Mouse (Mus musculus) liver, embryonic 11.5 days (tissue): ENCODE results near the gene Slc29a1. TPM values are rescaled to one million over a fixed set of nuclear protein-coding genes. Genes with fewer than 3 reads are reported as not detected.

Experiments used
- ATAC-seq: fragments of 200-750 bp; cut with Nextera tagmentation; replicated peaks from 2 replicates; pipeline ENCODE4 v1.8.0; 2017; ENCODE audit warnings: moderate number of reproducible peaks, mild to moderate bottlenecking, moderate TSS enrichment, moderate library complexity; ENCODE audit not compliant: low FRiP score
- DNase-seq: peaks from one replicate; pipeline ENCODE4 v3.0.0-alpha.2; 2017; ENCODE audit warnings: low spot score
- H3K27ac ChIP-seq: fragments of 300-500 bp; sonication (generic); 2 replicates; pipeline ENCODE4 v1.5.1; 2014; ENCODE audit warnings: mild to moderate bottlenecking, low read depth, low read length, control low read depth
- H3K27me3 ChIP-seq: fragments of 300-500 bp; sonication (generic); replicated peaks from 2 replicates; pipeline ENCODE4 v1.6.1; 2014; ENCODE audit warnings: low read length, mixed read lengths; ENCODE audit not compliant: control insufficient read depth, insufficient read depth
- H3K36me3 ChIP-seq: fragments of 300-500 bp; sonication (generic); 2 replicates; pipeline ENCODE4 v1.6.1; 2014; ENCODE audit warnings: mild to moderate bottlenecking, low read length, moderate library complexity, mixed read lengths; ENCODE audit not compliant: control insufficient read depth, insufficient read depth
- H3K4me1 ChIP-seq: fragments of 300-500 bp; sonication (generic); replicated peaks from 2 replicates; pipeline ENCODE4 v1.6.1; 2014; ENCODE audit warnings: low read length, mixed read lengths; ENCODE audit not compliant: control insufficient read depth, insufficient read depth
- H3K4me2 ChIP-seq: fragments of 300-500 bp; sonication (generic); 2 replicates; pipeline ENCODE4 v1.6.1; 2014; ENCODE audit warnings: mild to moderate bottlenecking, control low read depth, moderate library complexity
- H3K4me3 ChIP-seq: fragments of 300-500 bp; sonication (generic); 2 replicates; pipeline ENCODE4 v1.5.1; 2014; ENCODE audit warnings: low read depth, low read length, control low read depth
- H3K9ac ChIP-seq: fragments of 300-500 bp; sonication (generic); 2 replicates; pipeline ENCODE4 v1.6.1; 2014; ENCODE audit warnings: low read depth, low read length, control low read depth
- H3K9me3 ChIP-seq: fragments of 300-500 bp; sonication (generic); 2 replicates; pipeline ENCODE4 v1.6.1; 2016; ENCODE audit warnings: low read length, inconsistent platforms, mixed read lengths; ENCODE audit not compliant: control insufficient read depth
- WGBS: fragments of 180-500 bp; shearing (Covaris S2); extraction: QIAGEN DNeasy Blood & Tissue Kit; methylation state at CpG from one replicate; pipeline ENCODE4 v1.1.7; 2014; 5-methylcytosine and 5-hydroxymethylcytosine counted together
- polyA plus RNA-seq: library from polyadenylated mRNA; unstranded; fragments of >200 nt; fragmentation: Nextera tagmentation; extraction: Ambion mirVana; gene quantifications from 2 replicates; pipeline ENCODE4 v1.2.1, GENCODE M21; 2014

Gene Slc29a1
- polyA plus RNA-seq, 1 experiment from 2014 or later = 277 TPM

DNA sequence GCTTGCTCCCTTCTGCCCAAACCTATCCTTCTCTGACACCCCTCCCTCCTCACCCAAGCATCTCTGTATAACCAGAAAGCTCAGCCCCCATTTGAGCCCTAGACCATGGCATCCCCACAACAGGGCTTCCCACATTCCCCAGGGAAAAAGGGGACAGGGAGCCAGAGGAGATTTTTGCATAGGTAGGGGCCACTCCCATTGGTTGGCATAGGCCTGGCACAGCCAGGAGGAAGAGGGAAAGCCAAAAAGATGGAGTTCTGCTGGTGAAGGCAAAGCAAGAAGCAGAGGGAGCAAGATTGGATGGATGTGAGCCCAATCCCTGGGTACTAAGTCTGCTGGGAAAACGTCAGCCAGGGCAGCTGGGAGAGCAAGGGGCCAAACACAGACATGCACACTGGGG, 56.3 kb downstream of the Slc29a1 start:
- no peak overlapping the region for H3K4me3 ChIP-seq
- H3K9ac ChIP-seq = no peak overlapping the region
- H3K4me1 ChIP-seq = peaks cover 10% of the 10 kb centered on the region
- H3K36me3 ChIP-seq = no peaks in the 10 kb centered on the region
- H3K9me3 ChIP-seq = no peaks in the 10 kb centered on the region
- H3K4me2 ChIP-seq = no peak overlapping the region
- ATAC-seq (no peak), DNase-seq (no peak)
- 7% methylated on average over 1 of the region's 1 CpGs for WGBS
- peaks cover 99% of the 10 kb centered on the region for H3K27me3 ChIP-seq
- no peak overlapping the region for H3K27ac ChIP-seq

GRCm38 (mm10) chr17:45542705-45543104, 56.7 kb downstream of the Slc29a1 start:
- H3K9ac ChIP-seq = no peak overlapping the region
- 61% methylated on average over 2 of the region's 2 CpGs for WGBS

DNA sequence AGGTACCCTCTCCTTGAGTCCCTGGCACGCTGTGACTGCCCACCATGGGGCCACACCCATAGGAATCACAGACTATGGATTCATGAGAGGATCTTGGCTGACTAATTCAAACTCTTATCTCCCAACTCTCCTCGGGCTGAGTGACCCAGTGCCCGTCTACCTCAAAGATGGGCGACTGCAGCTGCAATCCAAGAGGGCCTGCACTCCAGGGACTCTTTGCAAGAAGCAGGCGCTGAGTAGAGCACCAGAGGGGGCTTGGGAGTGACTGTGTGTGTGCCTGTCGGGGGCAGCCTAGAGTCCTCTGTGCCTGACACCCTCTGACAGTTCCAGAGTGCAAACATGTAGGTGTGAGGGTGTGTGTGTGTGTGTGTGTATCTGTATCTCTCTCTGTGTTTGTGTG, 57.3 kb downstream of the Slc29a1 start:
- ATAC-seq (no peak), DNase-seq (no peak)
- H3K27me3 ChIP-seq = peaks cover 96% of the 10 kb centered on the region
- H3K27ac ChIP-seq = no peak overlapping the region
- H3K9me3 ChIP-seq = no peaks in the 10 kb centered on the region
- no peak overlapping the region for H3K4me3 ChIP-seq
- no peak overlapping the region for H3K4me2 ChIP-seq
- peaks cover 9% of the 10 kb centered on the region for H3K4me1 ChIP-seq
- H3K36me3 ChIP-seq = no peaks in the 10 kb centered on the region
- WGBS = 24% methylated on average over 6 of the region's 6 CpGs
- H3K9ac ChIP-seq = no peak overlapping the region

More at GRCm38 (mm10) chr17:45542705-45543104, 56.7 kb downstream of the Slc29a1 start:
- H3K4me1 ChIP-seq = peaks cover 9% of the 10 kb centered on the region
- peaks cover 99% of the 10 kb centered on the region for H3K27me3 ChIP-seq
- H3K36me3 ChIP-seq = no peaks in the 10 kb centered on the region
- ATAC-seq (no peak), DNase-seq (no peak)
- no peak overlapping the region for H3K4me2 ChIP-seq
- no peak overlapping the region for H3K4me3 ChIP-seq
- no peak overlapping the region for H3K27ac ChIP-seq
- no peaks in the 10 kb centered on the region for H3K9me3 ChIP-seq

DNA sequence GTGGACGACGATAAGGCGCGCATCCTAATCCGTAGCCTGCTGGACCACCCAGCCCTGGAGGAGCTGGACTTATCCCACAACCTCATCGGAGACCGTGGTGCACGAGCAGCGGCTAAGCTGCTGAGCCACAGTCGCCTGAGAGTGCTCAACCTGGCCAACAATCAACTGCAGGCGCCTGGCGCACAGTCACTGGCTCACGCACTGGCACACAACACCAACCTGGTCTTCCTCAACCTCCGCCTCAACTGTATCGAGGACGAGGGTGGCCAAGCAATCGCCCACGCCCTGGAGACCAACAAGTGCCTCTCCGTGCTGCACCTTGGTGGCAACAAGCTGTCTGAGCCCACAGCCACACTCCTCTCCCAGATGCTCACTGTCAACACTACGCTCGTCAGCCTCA, 59.7 kb downstream of the Slc29a1 start:
- H3K27me3 ChIP-seq = peaks cover 94% of the 10 kb centered on the region
- no peak for ATAC-seq
- no peak overlapping the region for H3K27ac ChIP-seq
- H3K9ac ChIP-seq = no peak overlapping the region
- H3K4me1 ChIP-seq = peaks cover 3% of the 10 kb centered on the region
- no peak overlapping the region for H3K4me3 ChIP-seq
- no peaks in the 10 kb centered on the region for H3K9me3 ChIP-seq
- no peak overlapping the region for H3K4me2 ChIP-seq
- no peak for DNase-seq
- H3K36me3 ChIP-seq = no peaks in the 10 kb centered on the region
- WGBS = 67% methylated on average over 21 of the region's 21 CpGs

DNA sequence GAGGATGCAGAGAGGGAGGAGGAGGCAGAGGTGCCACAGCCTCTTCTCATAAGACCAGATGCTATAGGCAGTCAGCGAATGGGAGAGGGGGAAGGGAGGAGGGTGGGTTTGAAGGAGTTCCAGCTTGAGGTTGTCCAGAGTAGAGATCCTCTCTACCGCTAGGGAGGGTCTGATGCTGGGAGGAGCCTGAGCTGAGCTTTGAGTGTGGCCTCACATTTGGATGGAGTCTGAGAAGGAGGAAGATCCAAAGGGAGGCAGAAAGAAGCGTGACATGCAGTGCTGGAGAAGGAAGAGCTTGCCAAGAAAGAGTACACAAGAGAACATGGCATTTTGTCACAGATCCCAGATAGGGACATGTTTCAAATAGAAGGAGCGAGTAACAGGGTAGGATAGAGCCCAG, 61.0 kb downstream of the Slc29a1 start:
- DNase-seq (no peak), ATAC-seq (no peak)
- Histone ChIP-seq H3K27ac (no peak overlapping the region), H3K36me3 (no peaks in the 10 kb centered on the region), H3K27me3 (peaks cover 91% of the 10 kb centered on the region), H3K4me2 (no peak overlapping the region), H3K4me3 (no peak overlapping the region), H3K9ac (no peak overlapping the region), H3K4me1 (no peaks in the 10 kb centered on the region), H3K9me3 (no peaks in the 10 kb centered on the region)
- 49% methylated on average over 4 of the region's 4 CpGs for WGBS

- WGBS = 15% methylated on average over 5 of the region's 5 CpGs
- H3K4me3 ChIP-seq = no peak overlapping the region
- H3K9ac ChIP-seq = no peak overlapping the region
- no peak overlapping the region for H3K4me2 ChIP-seq
- peaks cover 82% of the 10 kb centered on the region for H3K27me3 ChIP-seq
- no peaks in the 10 kb centered on the region for H3K9me3 ChIP-seq
- H3K36me3 ChIP-seq = no peaks in the 10 kb centered on the region
- no peak overlapping the region for H3K27ac ChIP-seq
- H3K4me1 ChIP-seq = no peaks in the 10 kb centered on the region
- DNase-seq = no peak
- no peak for ATAC-seq
Measured at GRCm38 (mm10) chr17:45536264-45536663, 63.1 kb downstream of the Slc29a1 start.

Other genes starting within 250 kb of the Slc29a1 start
- 62.1 and 68.1 TPM in 2 replicates for gene Cdc5l, start 165.9 kb downstream of the Slc29a1 start, polyA plus RNA-seq
- 0.14 and 0.40 TPM in 2 replicates for gene Spats1, start 124.2 kb downstream of the Slc29a1 start, polyA plus RNA-seq
- gene Aars2, start 92.8 kb downstream of the Slc29a1 start, polyA plus RNA-seq = 19.4 and 19.7 TPM in 2 replicates
- 0.14 and 0.23 TPM in 2 replicates for gene Tcte1, start 76.2 kb downstream of the Slc29a1 start, polyA plus RNA-seq
- gene Tmem151b, start 49.9 kb downstream of the Slc29a1 start, polyA plus RNA-seq = 1.2 and 1.4 TPM in 2 replicates
- gene Nfkbie, start 43.9 kb downstream of the Slc29a1 start, polyA plus RNA-seq = 2.5 and 3.0 TPM in 2 replicates
- gene Slc35b2, start 35.7 kb downstream of the Slc29a1 start, polyA plus RNA-seq = 110 and 116 TPM in 2 replicates
- gene Hsp90ab1, start 26.3 kb downstream of the Slc29a1 start, polyA plus RNA-seq = 1,837 and 1,887 TPM in 2 replicates
- gene Mymx, start 2.5 kb upstream of the Slc29a1 start, polyA plus RNA-seq = 0.62 and 1.0 TPM in 2 replicates
- 0.22 and 0.43 TPM in 2 replicates for gene Capn11, start 59.7 kb upstream of the Slc29a1 start, polyA plus RNA-seq
- gene Mrpl14, start 86.7 kb upstream of the Slc29a1 start, polyA plus RNA-seq = 192 and 194 TPM in 2 replicates
- gene Tmem63b, start 87.3 kb upstream of the Slc29a1 start, polyA plus RNA-seq = 16.0 and 18.0 TPM in 2 replicates
- gene 1600014C23Rik, start 134.2 kb upstream of the Slc29a1 start, polyA plus RNA-seq = not detected in 2 replicates